Mouse (Mus musculus) midbrain, embryonic 11.5 days (tissue): ENCODE results near the gene Snrnp200. TPM values are rescaled to one million over a fixed set of nuclear protein-coding genes. Genes with fewer than 3 reads are reported as not detected.

ENCODE experiments used
- ATAC-seq: fragments of 200-750 bp; cut with Nextera tagmentation; 2 replicates; pipeline ENCODE4 v1.8.0; 2017; ENCODE audit warnings: moderate TSS enrichment, moderate library complexity; ENCODE audit not compliant: low FRiP score
- DNase-seq: peaks from one replicate; pipeline ENCODE4 v3.0.0; 2015; ENCODE audit warnings: low spot score; ENCODE audit errors: missing footprints
- H3K27ac ChIP-seq: fragments of 300-500 bp; sonication (generic); 2 replicates; pipeline ENCODE4 v1.5.1; 2014; ENCODE audit warnings: low read depth, low read length
- H3K27me3 ChIP-seq: fragments of 300-500 bp; sonication (generic); 2 replicates; pipeline ENCODE4 v1.6.1; 2014; ENCODE audit warnings: mild to moderate bottlenecking, low read length, moderate library complexity, mixed read lengths; ENCODE audit not compliant: control insufficient read depth, insufficient read depth
- H3K36me3 ChIP-seq: fragments of 300-500 bp; sonication (generic); 2 replicates; pipeline ENCODE4 v1.6.1; 2014; ENCODE audit warnings: mild to moderate bottlenecking, low read length, moderate library complexity, mixed read lengths; ENCODE audit not compliant: control insufficient read depth, insufficient read depth
- H3K4me1 ChIP-seq: fragments of 300-500 bp; sonication (generic); 2 replicates; pipeline ENCODE4 v1.6.1; 2014; ENCODE audit warnings: low read length; ENCODE audit not compliant: control insufficient read depth, insufficient read depth
- H3K4me2 ChIP-seq: fragments of 300-500 bp; sonication (generic); 2 replicates; pipeline ENCODE4 v1.6.1; 2014; ENCODE audit warnings: mild to moderate bottlenecking, moderate library complexity
- H3K4me3 ChIP-seq: fragments of 300-500 bp; sonication (generic); 2 replicates; pipeline ENCODE4 v1.5.1; 2014; ENCODE audit warnings: low read depth, low read length
- H3K9ac ChIP-seq: fragments of 300-500 bp; sonication (generic); 2 replicates; pipeline ENCODE4 v1.6.1; 2014; ENCODE audit warnings: low read length
- H3K9me3 ChIP-seq: fragments of 300-500 bp; sonication (generic); 2 replicates; pipeline ENCODE4 v1.6.1; 2016; ENCODE audit warnings: low read length; ENCODE audit not compliant: control insufficient read depth
- WGBS: fragments of 180-500 bp; shearing (Covaris S2); extraction: QIAGEN DNeasy Blood & Tissue Kit; methylation state at CpG from one replicate; pipeline ENCODE4 v1.1.7; 2014; 5-methylcytosine and 5-hydroxymethylcytosine counted together
- polyA plus RNA-seq: library from polyadenylated mRNA; unstranded; fragments of >200 nt; fragmentation: Nextera tagmentation; extraction: Ambion mirVana; gene quantifications from 2 replicates; pipeline ENCODE4 v1.2.1, GENCODE M21; 2014

The Snrnp200 gene
- polyA plus RNA-seq, 1 experiment from 2014 or later = 100 TPM

GRCm38 (mm10) chr2:127250291-127251008 is 42.3 kb downstream of the Snrnp200 start:
- Histone ChIP-seq H3K4me3 (no peak overlapping the region), H3K4me2 (no peak overlapping the region), H3K9me3 (no peaks in the 10 kb centered on the region), H3K27ac (no peak overlapping the region), H3K9ac (no peak overlapping the region), H3K4me1 (peaks cover 14% of the 10 kb centered on the region), H3K27me3 (no peaks in the 10 kb centered on the region), H3K36me3 (no peaks in the 10 kb centered on the region)
- WGBS = 92% methylated on average over 9 of the region's 9 CpGs
- ATAC-seq (no peak), DNase-seq (no peak)

GRCm38 (mm10) chr2:127251457-127251856 is 43.3 kb downstream of the Snrnp200 start:
- Histone ChIP-seq H3K4me2 (no peak overlapping the region), H3K36me3 (no peaks in the 10 kb centered on the region), H3K27ac (no peak overlapping the region), H3K9ac (no peak overlapping the region), H3K27me3 (no peaks in the 10 kb centered on the region), H3K4me1 (peaks cover 14% of the 10 kb centered on the region), H3K9me3 (no peaks in the 10 kb centered on the region), H3K4me3 (no peak overlapping the region)
- WGBS = 90% methylated on average over 3 of the region's 3 CpGs
- ATAC-seq (no peak), DNase-seq (no peak)

GRCm38 (mm10) chr2:127251880-127252527 is 43.8 kb downstream of the Snrnp200 start:
- 71% methylated on average over 3 of the region's 3 CpGs for WGBS
- Histone ChIP-seq H3K27me3 (no peaks in the 10 kb centered on the region), H3K4me2 (no peak overlapping the region), H3K4me1 (peaks cover 12% of the 10 kb centered on the region), H3K27ac (no peak overlapping the region), H3K4me3 (no peak overlapping the region), H3K9me3 (no peaks in the 10 kb centered on the region), H3K9ac (no peak overlapping the region), H3K36me3 (peaks cover 2% of the 10 kb centered on the region)
- DNase-seq (no peak), ATAC-seq (no peak)

- H3K4me1 ChIP-seq = peaks cover 9% of the 10 kb centered on the region
- H3K4me2 ChIP-seq = no peak overlapping the region
- no peaks in the 10 kb centered on the region for H3K27me3 ChIP-seq
- H3K27ac ChIP-seq = no peak overlapping the region
- 90% methylated on average over 5 of the region's 5 CpGs for WGBS
- H3K36me3 ChIP-seq = peaks cover 4% of the 10 kb centered on the region
- no peaks in the 10 kb centered on the region for H3K9me3 ChIP-seq
- ATAC-seq = no peak
- DNase-seq = no peak
- no peak overlapping the region for H3K9ac ChIP-seq
- no peak overlapping the region for H3K4me3 ChIP-seq
Measured at GRCm38 (mm10) chr2:127252787-127253186, 44.6 kb downstream of the Snrnp200 start.

- H3K4me2 ChIP-seq = no peak overlapping the region
- H3K27ac ChIP-seq = no peak overlapping the region
- 89% methylated on average over 3 of the region's 3 CpGs for WGBS
- ATAC-seq = no peak
- H3K9me3 ChIP-seq = no peaks in the 10 kb centered on the region
- no peak overlapping the region for H3K9ac ChIP-seq
- no peaks in the 10 kb centered on the region for H3K27me3 ChIP-seq
- H3K4me1 ChIP-seq = no peaks in the 10 kb centered on the region
- no peak overlapping the region for H3K4me3 ChIP-seq
- no peak for DNase-seq
- H3K36me3 ChIP-seq = peaks cover 6% of the 10 kb centered on the region
Measured at GRCm38 (mm10) chr2:127254604-127255134, 46.5 kb downstream of the Snrnp200 start.

GRCm38 (mm10) chr2:127255294-127255693 is 47.1 kb downstream of the Snrnp200 start:
- H3K36me3 ChIP-seq = peaks cover 6% of the 10 kb centered on the region
- no peak overlapping the region for H3K4me3 ChIP-seq
- ATAC-seq = no peak
- no peak overlapping the region for H3K4me2 ChIP-seq
- H3K4me1 ChIP-seq = no peaks in the 10 kb centered on the region
- 91% methylated on average over 6 of the region's 6 CpGs for WGBS
- DNase-seq = no peak
- H3K27ac ChIP-seq = no peak overlapping the region
- H3K9ac ChIP-seq = no peak overlapping the region
- H3K27me3 ChIP-seq = no peaks in the 10 kb centered on the region
- no peaks in the 10 kb centered on the region for H3K9me3 ChIP-seq

- H3K27ac ChIP-seq = no peak overlapping the region
- DNase-seq (no peak), ATAC-seq (no peak)
- 92% methylated on average over 5 of the region's 5 CpGs for WGBS
- H3K4me2 ChIP-seq = no peak overlapping the region
- no peaks in the 10 kb centered on the region for H3K4me1 ChIP-seq
- no peak overlapping the region for H3K9ac ChIP-seq
- peaks cover 6% of the 10 kb centered on the region for H3K36me3 ChIP-seq
- no peak overlapping the region for H3K4me3 ChIP-seq
- no peaks in the 10 kb centered on the region for H3K9me3 ChIP-seq
- no peaks in the 10 kb centered on the region for H3K27me3 ChIP-seq
Measured at GRCm38 (mm10) chr2:127259340-127259739, 51.2 kb downstream of the Snrnp200 start.

GRCm38 (mm10) chr2:127262480-127262879 is 54.3 kb downstream of the Snrnp200 start:
- DNase-seq = no peak
- H3K4me3 ChIP-seq = no peak overlapping the region
- no peaks in the 10 kb centered on the region for H3K27me3 ChIP-seq
- H3K27ac ChIP-seq = no peak overlapping the region
- H3K36me3 ChIP-seq = peaks cover 2% of the 10 kb centered on the region; the same call in 1 of the 2 replicates
- no peak overlapping the region for H3K4me2 ChIP-seq
- no peaks in the 10 kb centered on the region for H3K9me3 ChIP-seq
- H3K9ac ChIP-seq = no peak overlapping the region
- no peak for ATAC-seq
- H3K4me1 ChIP-seq = no peaks in the 10 kb centered on the region

- WGBS = 44% methylated on average over 4 of the region's 4 CpGs
- Histone ChIP-seq H3K4me3 (no peak overlapping the region), H3K9me3 (no peaks in the 10 kb centered on the region), H3K4me1 (peaks cover 4% of the 10 kb centered on the region; the same call in 1 of the 2 replicates), H3K27ac (no peak overlapping the region), H3K27me3 (no peaks in the 10 kb centered on the region), H3K36me3 (no peaks in the 10 kb centered on the region), H3K9ac (no peak overlapping the region), H3K4me2 (no peak overlapping the region)
- ATAC-seq = no peak
- DNase-seq = no peak
Measured at GRCm38 (mm10) chr2:127267854-127268253, 59.7 kb downstream of the Snrnp200 start.
